Mouse (Mus musculus): ENCODE results near the gene Lrtm1.

DNA sequence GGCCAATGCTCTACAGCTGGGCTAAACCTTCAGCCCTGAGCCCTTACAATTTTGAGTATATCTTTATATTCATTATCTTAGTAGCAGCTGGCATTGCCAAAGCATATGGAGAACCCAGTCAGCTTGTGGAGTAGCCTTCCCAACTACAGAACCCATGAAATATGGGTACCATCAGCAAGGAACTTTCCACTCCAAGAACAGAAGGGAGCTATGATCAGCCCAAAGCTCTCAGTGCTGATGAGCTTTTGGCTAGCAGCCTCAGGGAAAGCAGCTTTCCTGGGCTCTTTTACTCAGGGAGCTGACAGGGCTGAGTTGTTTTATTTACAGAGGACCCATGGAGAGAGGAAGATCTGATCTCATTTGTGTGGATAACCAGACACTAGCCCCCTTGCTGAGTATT, 42.7 kb downstream of the Lrtm1 start:
- TF ChIP-seq CTCF (IDR thresholded peaks at IDR 0.05; ENCODE audit: low read depth) (no peak), EP300 (IDR thresholded peaks at IDR 0.05; ENCODE audit: low read depth) (no peak)

All from liver, postnatal 0 days (tissue).